Mouse (Mus musculus): ENCODE measurements at regions not wholly inside any gene's neighbourhood (a gene's known extent, or its start where the extent isn't known, plus 50 kb on each side); places are given as distances from the start of the nearest gene placed in this dataset.

GRCm38 (mm10) chr9:89461190-89461589 is 161.7 kb downstream of the Minar1 start:
- Histone ChIP-seq H3K27me3 (ENCODE audit: control insufficient read depth, insufficient read depth, low read length) (no peaks in the 10 kb centered on the region), H3K4me1 (ENCODE audit: control insufficient read depth, insufficient read depth, low read length) (no peaks in the 10 kb centered on the region), H3K9me3 (replicated peaks; ENCODE audit: control insufficient read depth, low read length) (no peaks in the 10 kb centered on the region), H3K27ac (ENCODE audit: low read length) (no peak overlapping the region), H3K36me3 (ENCODE audit: control insufficient read depth, insufficient read depth) (no peaks in the 10 kb centered on the region), H3K4me3 (ENCODE audit: low read length) (no peak overlapping the region), H3K9ac (ENCODE audit: low read length) (no peak overlapping the region), H3K4me2 (ENCODE audit: low read depth, low read length) (no peak overlapping the region)
- 34% methylated on average over 5 of the region's 5 CpGs for whole genome bisulfite sequencing
- ATAC-seq (replicated peaks; ENCODE audit: extremely low read depth, insufficient read depth, low FRiP score), result no peak

- no peaks in the 10 kb centered on the region for H3K9me3 ChIP-seq (replicated peaks; ENCODE audit: control insufficient read depth, low read length)
- no peak overlapping the region for H3K4me3 ChIP-seq (ENCODE audit: low read length)
- no peaks in the 10 kb centered on the region for H3K36me3 ChIP-seq (ENCODE audit: control insufficient read depth, insufficient read depth)
- no peak overlapping the region for H3K4me2 ChIP-seq (ENCODE audit: low read depth, low read length)
- no peak overlapping the region for H3K9ac ChIP-seq (ENCODE audit: low read length)
- WGBS, result 73% methylated on average over 3 of the region's 3 CpGs
- no peak for ATAC-seq (replicated peaks; ENCODE audit: extremely low read depth, insufficient read depth, low FRiP score)
- no peaks in the 10 kb centered on the region for H3K27me3 ChIP-seq (ENCODE audit: control insufficient read depth, insufficient read depth, low read length)
- no peaks in the 10 kb centered on the region for H3K4me1 ChIP-seq (ENCODE audit: control insufficient read depth, insufficient read depth, low read length)
- no peak overlapping the region for H3K27ac ChIP-seq (ENCODE audit: low read length)
Observed at GRCm38 (mm10) chr9:89456666-89457065, 166.3 kb downstream of the Minar1 start.

- Histone ChIP-seq H3K27ac (ENCODE audit: low read length) (no peak overlapping the region), H3K4me3 (ENCODE audit: low read length) (no peak overlapping the region), H3K4me2 (ENCODE audit: low read depth, low read length) (no peak overlapping the region), H3K27me3 (ENCODE audit: control insufficient read depth, insufficient read depth, low read length) (no peaks in the 10 kb centered on the region), H3K9ac (ENCODE audit: low read length) (no peak overlapping the region), H3K9me3 (replicated peaks; ENCODE audit: control insufficient read depth, low read length) (no peaks in the 10 kb centered on the region), H3K4me1 (ENCODE audit: control insufficient read depth, insufficient read depth, low read length) (no peaks in the 10 kb centered on the region), H3K36me3 (ENCODE audit: control insufficient read depth, insufficient read depth) (no peaks in the 10 kb centered on the region)
- 78% methylated on average over 6 of the region's 6 CpGs for WGBS
- ATAC-seq (replicated peaks; ENCODE audit: extremely low read depth, insufficient read depth, low FRiP score), result no peak
Observed at GRCm38 (mm10) chr9:89449656-89450055, 173.3 kb downstream of the Minar1 start.
